Mouse (Mus musculus): Measurements from ENCODE around the gene Ccdc7a.
A peak's percentile ranks its signal among the peaks of the same experiment; 100 is the strongest.

Ccdc7a gene

GRCm38 (mm10) chr8:128685507-128686428 lies 379.5 kb downstream of the Ccdc7a start, which contains the start of gene Itgb1:
Gene Itgb1 (plus strand): TSS chr8:128685654.
- DNase-seq, result peak; percentile 100

- no peak for DNase-seq
Observed at GRCm38 (mm10) chr8:128684609-128685506, 380.5 kb downstream of the Ccdc7a start.

Data from heart, adult 11 months (tissue).